Mouse (Mus musculus) inflammation-experienced regulatory T-cells (primary cell): ENCODE measurements around the gene Timm22. TPM values are rescaled to one million over a fixed set of nuclear protein-coding genes. Genes with fewer than 3 reads are reported as not detected.

ENCODE experiments used
- polyA plus RNA-seq, 2 experiments: library from polyadenylated mRNA; unstranded; fragments of 100-300 nt; shearing (Covaris generic); gene quantifications; one replicate each; pipeline ENCODE4 v1.2.1; 2017

Timm22 gene
- 10 to 100 TPM; 36.8 to 39.8 TPM for polyA plus RNA-seq

DNA sequence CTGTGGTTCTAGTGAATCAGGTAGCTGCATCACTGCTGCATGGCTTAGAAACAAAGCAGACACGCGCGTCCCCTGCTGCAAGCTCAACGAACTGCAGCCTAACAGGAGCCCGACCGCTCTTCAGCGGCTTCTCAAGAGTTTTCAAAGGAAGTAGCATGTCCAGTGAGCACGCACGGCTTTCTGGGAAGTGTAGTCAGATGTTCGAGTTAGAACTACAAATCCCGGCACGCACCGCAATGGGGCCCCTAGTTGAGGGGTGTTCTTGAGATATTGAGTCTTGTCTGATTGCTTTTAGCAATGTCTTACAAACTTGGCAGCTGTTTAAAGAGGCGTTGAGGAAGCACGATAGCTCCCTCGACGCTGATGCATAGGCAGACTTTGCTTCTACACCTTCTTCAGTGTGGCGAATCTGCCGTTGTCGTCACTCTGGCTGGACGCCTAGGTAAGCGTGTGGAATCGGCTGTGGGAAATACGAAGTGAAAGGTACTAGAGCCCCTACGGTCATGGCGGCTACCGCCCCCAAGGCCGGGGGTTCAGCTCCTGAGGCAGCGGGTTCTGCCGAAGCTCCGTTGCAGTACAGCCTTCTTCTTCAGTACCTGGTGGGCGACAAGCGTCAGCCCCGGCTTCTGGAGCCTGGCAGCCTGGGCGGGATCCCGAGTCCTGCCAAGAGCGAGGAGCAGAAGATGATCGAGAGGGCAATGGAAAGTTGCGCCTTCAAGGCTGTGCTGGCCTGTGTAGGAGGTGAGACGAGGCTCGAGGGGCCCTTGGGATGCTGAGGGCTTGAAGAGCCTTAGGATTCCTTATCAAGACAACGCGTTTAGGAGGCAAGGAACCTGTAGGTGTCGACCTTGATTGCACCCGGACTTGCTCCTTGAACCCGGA lies at the start of gene Timm22:
TSS of gene Timm22 (plus strand) at position 251 of the 882 bp plus-strand sequence.

DNA sequence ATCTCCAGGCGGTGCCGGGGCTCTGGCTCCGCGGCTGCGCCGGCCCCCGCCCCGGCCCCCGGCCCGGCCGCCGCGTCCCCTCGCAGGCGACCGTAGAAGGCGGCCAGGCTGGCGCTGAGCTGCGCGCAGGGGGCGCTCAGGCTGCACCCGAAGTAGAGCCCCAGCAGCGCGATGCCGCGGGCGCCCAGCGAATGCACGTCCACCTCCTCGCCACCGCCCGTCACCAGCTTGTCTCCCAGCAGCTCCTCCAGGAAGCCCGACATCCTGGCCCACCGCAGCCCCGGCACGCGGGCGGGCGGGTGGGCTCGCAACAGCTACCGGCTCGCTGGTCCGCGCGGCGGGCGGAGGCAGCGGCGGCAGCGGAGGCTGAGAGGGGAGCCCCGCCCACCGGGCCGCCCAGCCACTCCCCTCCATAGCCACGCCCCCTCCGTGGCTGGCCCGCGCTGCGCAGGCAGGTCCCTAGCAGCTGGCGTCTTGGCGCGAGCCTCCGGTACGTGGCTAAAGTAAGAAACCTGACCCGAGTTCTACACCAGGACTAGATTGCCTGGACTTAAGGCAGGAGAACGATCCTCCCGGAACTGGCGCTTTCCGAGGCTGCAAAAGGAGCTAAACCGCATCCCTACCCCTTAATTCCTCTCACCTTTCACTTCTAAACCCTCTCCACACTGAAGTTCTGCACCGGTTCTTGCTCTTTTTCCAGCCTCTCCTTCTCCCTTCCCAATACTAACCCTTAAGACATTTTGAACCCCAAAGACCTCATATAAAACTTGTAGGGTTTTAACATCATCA lies 7.8 kb upstream of the Timm22 start, which contains the start of gene Nxn:
TSS of gene Nxn (minus strand) at position 343 of the 789 bp plus-strand sequence.

Other genes with a start within 250 kb of the Timm22 start
- 10 to 100 TPM; 45.1 to 47.0 TPM for gene Vps53, start 227.3 kb upstream of the Timm22 start, polyA plus RNA-seq
- gene Fam57a, start 227.3 kb upstream of the Timm22 start, polyA plus RNA-seq, result 1 to 10 TPM; 4.7 to 5.2 TPM
- gene Dbil5, start 189.3 kb upstream of the Timm22 start, polyA plus RNA-seq, result under 1 TPM in 1 of 2 experiments, not detected in 1; 0.75 TPM
- 10 to 100 TPM; 18.6 to 30.7 TPM for gene Gemin4, start 189.3 kb upstream of the Timm22 start, polyA plus RNA-seq
- 10 to 100 TPM; 14.1 to 17.6 TPM for gene Mrm3, start 163.2 kb upstream of the Timm22 start, polyA plus RNA-seq
- gene Glod4, start 163.2 kb upstream of the Timm22 start, polyA plus RNA-seq, result 10 to 100 TPM; 69.7 to 72.2 TPM
- 1 to 10 TPM in 1 of 2 experiments, under 1 TPM in 1; 0.63 to 2.4 TPM for gene Nxn, start 7.8 kb upstream of the Timm22 start, polyA plus RNA-seq
- gene Abr, start 215.4 kb downstream of the Timm22 start, polyA plus RNA-seq, result 10 to 100 TPM; 60.5 to 77.9 TPM